Mouse (Mus musculus): Measurements from ENCODE around the gene Phyhipl.

Phyhipl gene

GRCm38 (mm10) chr10:70533301-70533781, 122.4 kb downstream of the Phyhipl start:
- DNase-seq (ENCODE audit: low read depth), result no peak

GRCm38 (mm10) chr10:70532249-70532648, 123.5 kb downstream of the Phyhipl start:
- no peak for DNase-seq (ENCODE audit: low read depth)

GRCm38 (mm10) chr10:70530185-70530823, 125.5 kb downstream of the Phyhipl start:
- DNase-seq (ENCODE audit: low read depth), result no peak

GRCm38 (mm10) chr10:70521379-70521778, 134.4 kb downstream of the Phyhipl start:
- no peak for DNase-seq (ENCODE audit: low read depth)

GRCm38 (mm10) chr10:70520143-70521131, 135.3 kb downstream of the Phyhipl start:
- no peak for DNase-seq (ENCODE audit: low read depth)

GRCm38 (mm10) chr10:70519640-70520099, 136.1 kb downstream of the Phyhipl start:
- DNase-seq (ENCODE audit: low read depth), result no peak

- DNase-seq (ENCODE audit: low read depth), result no peak
Measured at GRCm38 (mm10) chr10:70516661-70517060, 139.1 kb downstream of the Phyhipl start.

GRCm38 (mm10) chr10:70514848-70515247, 140.9 kb downstream of the Phyhipl start:
- no peak for DNase-seq (ENCODE audit: low read depth)

GRCm38 (mm10) chr10:70507880-70508279, 147.9 kb downstream of the Phyhipl start:
- no peak for DNase-seq (ENCODE audit: low read depth)

Data from naive thymus-derived CD4-positive, alpha-beta T cell, adult 2 months (primary cell).